Mouse (Mus musculus): Measurements from ENCODE around the gene Mff.

- TF ChIP-seq CTCF (IDR thresholded peaks at IDR 0.05; ENCODE audit: low read depth, low read length), result peak; percentile 67; the same call in 1 of the 2 replicates
- TF ChIP-seq POLR2AphosphoS5 (IDR thresholded peaks at IDR 0.05; ENCODE audit: insufficient replicate concordance, low read depth, low read length), result no peak
- no peak for TF ChIP-seq GATA1 (IDR thresholded peaks at IDR 0.05; ENCODE audit: borderline replicate concordance, low read length)
- no peak for TF ChIP-seq GATA2 (IDR thresholded peaks at IDR 0.05; ENCODE audit: borderline replicate concordance, low read depth, low read length)
- no peak for TF ChIP-seq TAL1 (conservative IDR thresholded peaks at IDR 0.05; ENCODE audit: low read depth, low read length)
Observed at GRCm38 (mm10) chr1:82759520-82759919, 34.8 kb downstream of the Mff start.

Measured in G1E (cell line).